Mouse (Mus musculus): ENCODE data around the gene Mxra7.

DNA sequence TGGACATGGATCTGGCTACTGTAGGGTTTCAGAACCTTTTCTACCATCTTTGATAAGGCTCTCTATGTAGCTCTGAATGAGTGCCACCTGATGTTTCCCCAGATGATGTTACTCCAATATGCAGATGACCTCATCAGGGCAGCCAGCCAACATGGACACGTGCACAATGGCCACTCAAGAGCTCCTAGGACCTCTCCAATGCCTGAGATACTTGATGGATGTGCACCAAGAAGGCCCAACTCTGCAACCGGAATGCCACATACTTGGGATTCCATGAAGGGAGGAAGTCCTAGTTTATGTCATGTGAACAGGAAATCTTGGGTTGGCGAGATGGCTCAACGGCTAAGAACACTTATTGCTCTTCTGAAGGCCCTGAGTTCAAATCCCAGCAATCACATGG, 72.7 kb downstream of the Mxra7 start:
- TF ChIP-seq CTCF (IDR thresholded peaks at IDR 0.05; ENCODE audit: extremely low read depth, insufficient read depth, insufficient read length, insufficient replicate concordance) (no peak), POLR2A (IDR thresholded peaks at IDR 0.05; ENCODE audit: low read depth, low read length) (no peak)

All from spleen, adult 2 months (tissue).